Mouse (Mus musculus) liver, adult 2 months (tissue): ENCODE results near the gene Slc11a2. TPM values are rescaled to one million over a fixed set of nuclear protein-coding genes. Genes with fewer than 3 reads are reported as not detected.
"Not testable (repeated sequence)": the region's sequence is repeated elsewhere in the genome, so short reads cannot be mapped to it uniquely, and the experiment has no call there.

Experiments
- DNase-seq: peaks from one replicate; pipeline ENCODE4 v3.0.0-alpha.2; 2011; ENCODE audit warnings: low read depth, low spot score; ENCODE audit errors: extremely low read depth
- H3K27ac ChIP-seq: fragments of 200-500 bp; replicated peaks from 2 replicates; pipeline ENCODE4 v1.5.1; 2012; ENCODE audit warnings: low read depth, mild to moderate bottlenecking, control low read depth, inconsistent platforms, low read length; ENCODE audit not compliant: insufficient read depth
- H3K27me3 ChIP-seq: fragments of 200-500 bp; 2 replicates; pipeline ENCODE4 v1.6.1; 2012; ENCODE audit warnings: mild to moderate bottlenecking, moderate library complexity, low read length, inconsistent platforms; ENCODE audit not compliant: control insufficient read depth, insufficient read depth
- H3K36me3 ChIP-seq: fragments of 200-500 bp; 2 replicates; pipeline ENCODE4 v1.6.1; 2012; ENCODE audit warnings: low read length, inconsistent platforms; ENCODE audit not compliant: control insufficient read depth, insufficient read depth
- H3K4me1 ChIP-seq: fragments of 200-500 bp; 2 replicates; pipeline ENCODE4 v1.6.1; 2011; ENCODE audit warnings: low read length; ENCODE audit not compliant: control insufficient read depth, insufficient read depth
- H3K4me3 ChIP-seq: fragments of 200-500 bp; 2 replicates; pipeline ENCODE4 v1.5.1; 2011; ENCODE audit warnings: low read depth, mild to moderate bottlenecking, control low read depth, low read length, moderate library complexity; ENCODE audit not compliant: insufficient read depth
- H3K79me2 ChIP-seq: fragments of 200-500 bp; 2 replicates; pipeline ENCODE4 v1.6.1; 2012; ENCODE audit warnings: inconsistent platforms, mild to moderate bottlenecking, low read length, moderate library complexity; ENCODE audit not compliant: control insufficient read depth, insufficient read depth
- H3K9ac ChIP-seq: fragments of 200-500 bp; 2 replicates; pipeline ENCODE4 v1.6.1; 2012; ENCODE audit warnings: low read depth, mild to moderate bottlenecking, control low read depth, inconsistent platforms, low read length
- CTCF ChIP-seq: fragments of 200-500 bp; IDR thresholded peaks from 2 replicates; pipeline ENCODE4 v1.5.1; 2011; ENCODE audit warnings: low read depth, low read length, control low read depth
- POLR2A ChIP-seq: fragments of 200-500 bp; IDR thresholded peaks from 2 replicates; pipeline ENCODE4 v1.6.1; 2011; ENCODE audit warnings: low read length, control low read depth; ENCODE audit not compliant: insufficient read depth; ENCODE audit errors: extremely low read depth
- WGBS: fragments of 180-500 bp; shearing (Covaris S2); methylation state at CpG from one replicate; pipeline ENCODE4 v1.1.7; 2018; 5-methylcytosine and 5-hydroxymethylcytosine counted together
- polyA plus RNA-seq: library from polyadenylated mRNA; depleted of rRNA; stranded (reverse); fragments of >200 nt; gene quantifications from 2 replicates; pipeline ENCODE4 v1.2.3, GENCODE M21; 2012
- total RNA-seq: library from RNA; depleted of rRNA; stranded (reverse); fragments of >200 nt; gene quantifications from 2 replicates; pipeline ENCODE4 v1.2.3, GENCODE M21; 2014

Slc11a2 gene
- total and polyA plus RNA-seq, 2 experiments: 14.5 to 25.2 TPM

- no peaks in the 10 kb centered on the region for H3K27me3 ChIP-seq
- no peaks in the 10 kb centered on the region for H3K79me2 ChIP-seq
- no peak overlapping the region for H3K4me3 ChIP-seq
- no peaks in the 10 kb centered on the region for H3K4me1 ChIP-seq
- H3K9ac ChIP-seq: no peak overlapping the region
- no peak overlapping the region for H3K27ac ChIP-seq
- DNase-seq: no peak
- 88% methylated on average over 7 of the region's 7 CpGs for WGBS
- no peaks in the 10 kb centered on the region for H3K36me3 ChIP-seq
- no peak for TF ChIP-seq CTCF
- TF ChIP-seq POLR2A: no peak
Observed at GRCm38 (mm10) chr15:100367119-100367518, 57.8 kb downstream of the Slc11a2 start.

- H3K4me3 ChIP-seq, DNase-seq, H3K9ac ChIP-seq, H3K4me1 ChIP-seq, H3K27me3 ChIP-seq, H3K36me3 ChIP-seq, H3K79me2 ChIP-seq, H3K27ac ChIP-seq: not testable (repeated sequence)
- WGBS: 92% methylated on average over 9 of the region's 9 CpGs
Observed at GRCm38 (mm10) chr15:100365967-100366366, 58.9 kb downstream of the Slc11a2 start.

GRCm38 (mm10) chr15:100364242-100364641, 60.6 kb downstream of the Slc11a2 start, which contains the start of gene Higd1c:
Gene Higd1c, plus strand, starts transcription at chr15:100364542.
- 79% methylated on average over 7 of the region's 7 CpGs for WGBS
- H3K79me2 ChIP-seq: no peaks in the 10 kb centered on the region

GRCm38 (mm10) chr15:100355876-100356275, 69.0 kb downstream of the Slc11a2 start:
- Histone ChIP-seq H3K36me3 (no peaks in the 10 kb centered on the region), H3K9ac (no peak overlapping the region), H3K27me3 (no peaks in the 10 kb centered on the region), H3K79me2 (no peaks in the 10 kb centered on the region), H3K4me1 (no peaks in the 10 kb centered on the region), H3K27ac (no peak overlapping the region), H3K4me3 (no peak overlapping the region)
- 88% methylated on average over 5 of the region's 5 CpGs for WGBS
- no peak for TF ChIP-seq POLR2A
- TF ChIP-seq CTCF: no peak
- DNase-seq: no peak

More at GRCm38 (mm10) chr15:100364242-100364641, 60.6 kb downstream of the Slc11a2 start, which contains the start of gene Higd1c:
- Histone ChIP-seq H3K36me3 (no peaks in the 10 kb centered on the region), H3K4me3 (no peak within 1 kb of the TSS), H3K27ac (no peak within 1 kb of the TSS), H3K9ac (no peak within 1 kb of the TSS), H3K4me1 (no peaks in the 10 kb centered on the region), H3K27me3 (no peaks in the 10 kb centered on the region)
- TF ChIP-seq POLR2A (no peak), CTCF (no peak)
- DNase-seq: no peak

GRCm38 (mm10) chr15:100353399-100353798, 71.5 kb downstream of the Slc11a2 start:
- H3K4me1 ChIP-seq, H3K79me2 ChIP-seq, H3K36me3 ChIP-seq, H3K27me3 ChIP-seq, H3K4me3 ChIP-seq, DNase-seq, H3K9ac ChIP-seq, H3K27ac ChIP-seq: not testable (repeated sequence)
- WGBS: 95% methylated on average over 20 of the region's 22 CpGs

GRCm38 (mm10) chr15:100352711-100353250, 72.1 kb downstream of the Slc11a2 start, which contains the start of the genes Methig1 and Mettl7a2:
Gene Methig1, plus strand, starts transcription at chr15:100353149.
Gene Mettl7a2, plus strand, starts transcription at chr15:100353200.
- no peak for DNase-seq
- H3K4me3 ChIP-seq: no peak within 1 kb of the TSS
- peaks cover 4% of the 10 kb centered on the region; the same call in 1 of the 2 replicates for H3K4me1 ChIP-seq
- TF ChIP-seq CTCF (no peak), POLR2A (no peak)
- no peak within 1 kb of the TSS for H3K27ac ChIP-seq
- no peaks in the 10 kb centered on the region for H3K36me3 ChIP-seq
- H3K9ac ChIP-seq: no peak within 1 kb of the TSS
- H3K27me3 ChIP-seq: no peaks in the 10 kb centered on the region
- H3K79me2 ChIP-seq: no peaks in the 10 kb centered on the region
- 89% methylated on average over 10 of the region's 10 CpGs for WGBS
